Mouse (Mus musculus) bone marrow macrophage, adult 2 months (primary cell): ENCODE measurements at regions not wholly inside any gene's neighbourhood (a gene's known extent, or its start where the extent isn't known, plus 50 kb on each side); places are given as distances from the start of the nearest gene placed in this dataset.

Source experiments
- CTCF ChIP-seq: IDR thresholded peaks from 2 replicates; pipeline ENCODE4 v1.5.1; 2012; ENCODE audit warnings: low read depth, mild to moderate bottlenecking, low read length, moderate library complexity
- POLR2A ChIP-seq: IDR thresholded peaks from 2 replicates; pipeline ENCODE4 v1.6.1; 2012; ENCODE audit warnings: mild to moderate bottlenecking, low read depth, low read length, borderline replicate concordance

- TF ChIP-seq CTCF (no peak), POLR2A (no peak)
These were observed 380.0 kb upstream of the Pik3r1 start for GRCm38 (mm10) chr13:102148039-102148438.
